Mouse (Mus musculus) bone marrow, adult 2 months (tissue): ENCODE data around the gene Lrrc58. TPM values are rescaled to one million over a fixed set of nuclear protein-coding genes. Genes with fewer than 3 reads are reported as not detected.

Source experiments
- H3K27ac ChIP-seq: fragments of 200-500 bp; 2 replicates; pipeline ENCODE4 v1.5.1; 2012; ENCODE audit warnings: low read depth, mild to moderate bottlenecking, control low read depth, inconsistent platforms, low read length; ENCODE audit not compliant: control insufficient read depth, poor library complexity, insufficient read depth
- H3K4me1 ChIP-seq: fragments of 200-500 bp; 2 replicates; pipeline ENCODE4 v1.6.1; 2011; ENCODE audit warnings: low read length; ENCODE audit not compliant: control insufficient read depth, insufficient read depth
- H3K4me3 ChIP-seq: fragments of 200-500 bp; replicated peaks from 2 replicates; pipeline ENCODE3; 2011; ENCODE audit warnings: mild to moderate bottlenecking, low read depth, low read length, control low read depth; ENCODE audit not compliant: control insufficient read depth
- CTCF ChIP-seq: fragments of 200-500 bp; IDR thresholded peaks from 2 replicates; pipeline ENCODE4 v1.5.1; 2011; ENCODE audit warnings: low read length, control low read depth; ENCODE audit not compliant: control insufficient read depth, insufficient read depth
- POLR2A ChIP-seq: fragments of 200-500 bp; IDR thresholded peaks from 2 replicates; pipeline ENCODE4 v1.6.1; 2011; ENCODE audit warnings: low read depth, mild to moderate bottlenecking, control low read depth, low read length, borderline replicate concordance; ENCODE audit not compliant: control insufficient read depth
- WGBS: fragments of 180-500 bp; shearing (Covaris S2); methylation state at CpG from one replicate; pipeline ENCODE4 v1.1.7; 2018; 5-methylcytosine and 5-hydroxymethylcytosine counted together
- polyA plus RNA-seq: library from polyadenylated mRNA; stranded (reverse); fragments of >200 nt; gene quantifications from 2 replicates; pipeline ENCODE4 v1.2.4, GENCODE M21; 2011; ENCODE audit warnings: low replicate concordance; ENCODE audit not compliant: missing spikeins, insufficient read depth, insufficient read length

Gene Lrrc58
- polyA plus RNA-seq, 1 experiment, result 6.5 TPM

DNA sequence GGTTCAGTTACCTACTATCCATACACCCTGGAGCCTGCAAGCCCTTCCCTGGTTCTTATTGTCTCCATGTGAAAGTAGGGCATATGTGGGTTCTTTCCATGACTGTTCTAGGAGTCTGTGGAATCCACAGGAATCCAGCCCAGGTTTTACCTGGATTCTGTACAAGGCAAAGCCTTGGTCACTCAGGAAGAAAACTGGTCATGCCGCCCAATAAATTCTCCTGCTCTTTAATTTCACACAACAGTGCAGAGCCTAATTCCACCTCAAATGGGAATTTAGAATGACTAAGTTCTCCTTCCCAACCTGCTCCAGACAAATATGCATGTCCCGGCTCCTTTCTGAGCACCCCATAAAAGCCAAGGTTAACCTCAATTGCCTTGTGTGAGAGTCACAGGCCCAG lies 31.2 kb downstream of the Lrrc58 start:
- no peak overlapping the region for H3K27ac ChIP-seq
- no peaks in the 10 kb centered on the region for H3K4me1 ChIP-seq
- TF ChIP-seq POLR2A (no peak), CTCF (no peak)
- no peak overlapping the region for H3K4me3 ChIP-seq
- 70% methylated on average over 2 of the region's 2 CpGs for WGBS

DNA sequence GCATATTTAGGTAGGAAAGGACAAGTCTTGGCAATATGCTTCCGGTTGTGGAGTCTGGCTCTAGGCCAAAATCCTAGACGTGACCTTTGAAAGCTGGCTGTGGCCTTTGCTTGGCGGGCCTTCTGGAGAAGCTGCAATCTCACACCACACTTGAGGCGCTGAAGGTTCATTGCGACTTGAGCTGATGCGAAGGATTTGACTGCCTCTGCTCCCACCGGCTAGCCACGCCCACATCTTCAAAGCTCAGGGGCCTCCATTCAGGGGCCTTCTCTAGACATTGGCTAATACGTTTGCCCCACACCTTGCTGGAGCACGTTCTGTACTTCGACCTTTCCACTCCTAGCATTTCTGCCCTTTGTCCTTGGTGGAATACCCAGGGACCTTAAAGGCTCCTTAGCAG lies 33.1 kb downstream of the Lrrc58 start:
- H3K27ac ChIP-seq, result no peak overlapping the region
- H3K4me1 ChIP-seq, result no peaks in the 10 kb centered on the region
- 75% methylated on average over 11 of the region's 11 CpGs for WGBS
- H3K4me3 ChIP-seq, result no peak overlapping the region
- TF ChIP-seq CTCF, result no peak

DNA sequence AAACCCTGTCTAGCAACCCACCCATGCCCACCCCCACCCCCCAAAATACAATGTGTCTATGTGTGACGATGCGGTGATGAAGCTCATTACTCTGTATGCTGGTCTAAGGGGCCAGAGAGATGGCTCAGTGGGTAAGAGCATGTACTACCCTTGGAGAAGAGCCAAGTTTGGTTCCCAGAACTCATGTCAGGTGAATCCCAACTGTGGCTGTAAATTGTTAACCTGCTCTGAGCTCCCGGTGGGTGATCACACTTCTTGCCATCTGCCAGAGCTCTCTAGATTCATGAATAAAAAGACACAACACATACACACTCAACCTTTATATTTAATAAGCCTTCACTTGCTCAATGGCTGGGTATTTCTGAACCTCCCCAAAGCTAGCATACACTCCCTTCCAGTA lies 38.3 kb downstream of the Lrrc58 start:
- Histone ChIP-seq H3K4me3 (no peak overlapping the region), H3K27ac (no peak overlapping the region)
- 89% methylated on average over 3 of the region's 3 CpGs for WGBS

DNA sequence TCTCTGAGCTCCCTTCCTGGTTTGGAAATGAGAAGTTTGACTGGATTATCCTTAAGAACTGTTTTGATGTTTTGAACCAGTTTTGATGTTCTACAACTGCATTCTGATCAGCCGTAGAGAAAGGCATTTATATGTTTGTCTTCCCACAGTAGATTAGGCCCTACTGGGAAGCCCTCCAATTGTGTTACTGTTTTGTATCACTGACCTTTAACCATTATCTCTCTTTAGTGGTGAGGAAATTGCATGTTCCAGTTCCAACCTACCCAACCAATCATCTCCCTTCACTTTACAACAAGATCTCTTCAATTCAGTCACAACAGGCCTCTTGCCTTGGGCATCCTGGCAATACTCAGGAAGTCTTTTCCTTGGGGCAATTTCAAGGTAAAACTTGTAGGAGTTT lies 42.9 kb downstream of the Lrrc58 start:
- H3K4me1 ChIP-seq, result no peaks in the 10 kb centered on the region
- H3K4me3 ChIP-seq, result no peak overlapping the region
- TF ChIP-seq POLR2A (no peak), CTCF (no peak)
- 84% methylated on average over 1 of the region's 1 CpGs for WGBS
- no peak overlapping the region for H3K27ac ChIP-seq

More for the DNA sequence above, 38.3 kb downstream of the Lrrc58 start:
- no peaks in the 10 kb centered on the region for H3K4me1 ChIP-seq
- TF ChIP-seq CTCF (no peak), POLR2A (no peak)

DNA sequence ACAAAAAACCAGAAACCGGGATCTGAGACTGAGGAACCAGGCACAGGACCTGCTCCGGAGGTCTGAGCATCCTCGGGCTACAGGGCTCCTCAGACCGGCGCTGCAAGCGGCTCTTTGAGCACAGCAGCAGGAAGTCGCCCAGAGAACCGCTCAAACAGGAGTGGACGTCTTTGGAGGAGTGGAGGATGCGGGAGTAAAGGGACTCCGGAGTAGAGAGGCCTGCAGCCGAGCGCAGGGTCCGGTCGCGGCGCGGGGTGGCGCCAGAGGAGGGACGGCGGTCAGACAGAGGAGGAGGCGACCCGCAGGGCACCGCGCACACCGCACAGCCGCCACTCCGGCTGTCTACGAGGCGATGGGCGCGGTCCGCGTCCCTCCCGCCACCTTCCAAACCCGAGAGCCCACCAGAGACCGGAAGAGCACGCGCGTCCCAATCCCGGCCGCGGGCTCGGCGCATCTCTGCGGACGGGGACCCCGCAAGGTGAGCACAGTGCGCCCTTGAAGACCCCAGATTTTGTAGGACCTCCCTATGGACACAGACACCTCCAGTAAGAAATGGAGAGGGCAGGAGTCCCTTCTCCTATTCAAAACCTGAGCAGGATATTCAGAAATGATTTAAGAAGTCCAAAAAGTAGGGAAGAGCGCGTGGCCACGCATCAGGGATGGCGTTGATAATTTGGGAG lies 48.1 kb downstream of the Lrrc58 start, which contains the start of gene Gpr156:
Gene Gpr156 (plus strand): TSS at position 359 of the 680 bp plus-strand sequence.
- TF ChIP-seq CTCF, result no peak
- no peak for TF ChIP-seq POLR2A
- no peak within 1 kb of the TSS for H3K27ac ChIP-seq
- no peaks in the 10 kb centered on the region for H3K4me1 ChIP-seq
- WGBS, result 5% methylated on average over 53 of the region's 53 CpGs
- H3K4me3 ChIP-seq, result no peak within 1 kb of the TSS

DNA sequence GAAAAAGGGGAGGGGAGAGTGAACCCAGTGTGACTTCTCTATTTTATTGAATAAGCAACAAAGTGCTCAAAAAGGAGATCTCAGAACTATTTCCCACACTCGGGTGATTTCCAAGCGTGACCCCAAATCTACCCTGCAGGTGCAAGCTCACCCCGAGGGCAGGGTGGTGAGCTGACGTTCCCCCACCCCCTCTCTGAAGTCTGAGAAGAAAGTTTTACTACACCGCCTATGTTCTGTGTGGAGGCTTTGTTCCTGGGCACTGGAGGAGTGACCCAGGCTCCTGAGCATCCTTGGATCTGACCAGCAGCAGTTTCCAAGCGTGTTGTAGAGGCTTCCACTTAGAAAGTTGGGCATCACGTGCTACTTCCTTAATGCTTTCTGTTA lies 48.6 kb downstream of the Lrrc58 start:
- TF ChIP-seq CTCF, result no peak
- no peak for TF ChIP-seq POLR2A
- H3K27ac ChIP-seq, result no peak overlapping the region
- 33% methylated on average over 7 of the region's 7 CpGs for WGBS
- no peak overlapping the region for H3K4me3 ChIP-seq
- H3K4me1 ChIP-seq, result no peaks in the 10 kb centered on the region

DNA sequence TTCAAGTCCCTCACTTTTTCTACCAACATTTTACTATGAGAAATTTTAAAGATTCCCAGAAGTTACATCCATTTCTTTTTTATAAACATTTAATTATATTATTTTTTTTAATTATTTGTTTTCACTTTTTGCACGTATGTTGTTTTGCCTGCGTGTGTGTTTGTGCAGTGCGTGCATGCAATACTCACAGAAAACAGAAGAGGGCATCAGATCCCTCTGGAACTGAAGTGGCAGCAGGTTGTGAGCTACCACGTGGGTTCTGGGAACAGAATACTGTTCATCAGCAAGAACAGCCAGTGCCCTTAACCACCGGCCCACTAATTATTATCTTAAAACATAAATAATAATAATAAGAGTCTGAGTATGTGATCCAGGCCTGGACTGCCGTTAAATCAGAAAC lies 50.8 kb downstream of the Lrrc58 start:
- no peak overlapping the region for H3K27ac ChIP-seq
- no peak for TF ChIP-seq POLR2A
- no peak for TF ChIP-seq CTCF
- no peak overlapping the region for H3K4me3 ChIP-seq
- WGBS, result 85% methylated on average over 6 of the region's 6 CpGs
- no peaks in the 10 kb centered on the region for H3K4me1 ChIP-seq

DNA sequence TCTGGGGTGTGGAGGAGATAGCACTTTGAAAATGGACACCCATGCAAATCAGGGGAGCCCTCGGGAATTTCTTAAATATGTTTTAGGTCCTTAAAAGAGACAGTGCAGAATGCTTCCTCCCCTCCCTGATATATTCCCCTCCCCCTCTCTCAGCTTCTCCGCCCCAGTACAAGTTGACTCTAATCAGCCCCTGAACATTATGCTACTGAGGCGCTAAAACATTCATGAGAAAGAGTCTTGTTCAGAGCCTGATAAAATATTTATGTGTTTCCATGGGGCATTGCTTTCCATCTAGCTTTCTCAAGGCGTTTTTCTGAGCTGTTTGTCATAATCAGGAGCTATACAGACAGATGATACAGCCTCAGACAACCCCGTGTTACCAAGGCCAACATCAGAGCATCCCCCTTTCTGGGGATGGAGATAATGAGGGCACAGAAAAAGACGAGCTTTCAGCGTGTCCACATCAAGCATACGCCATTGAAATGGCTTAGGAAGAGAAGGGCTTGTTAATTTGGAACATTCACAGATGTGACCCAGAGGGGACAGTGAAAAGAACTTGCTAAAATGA lies 52.7 kb downstream of the Lrrc58 start:
- WGBS, result 70% methylated on average over 8 of the region's 8 CpGs
- Histone ChIP-seq H3K4me1 (no peaks in the 10 kb centered on the region), H3K4me3 (no peak overlapping the region), H3K27ac (no peak overlapping the region)
- TF ChIP-seq POLR2A, result no peak
- TF ChIP-seq CTCF, result no peak
